Mouse (Mus musculus) CH12.LX (cell line): ENCODE data around the gene Col9a3. TPM values are rescaled to one million over a fixed set of nuclear protein-coding genes. Genes with fewer than 3 reads are reported as not detected.

Experiments
- DNase-seq: peaks from one replicate; pipeline ENCODE4 v3.0.0-alpha.2; 2013; ENCODE audit errors: extremely low read depth
- H3K27ac ChIP-seq: 2 replicates; pipeline ENCODE4 v1.5.1; 2012; ENCODE audit warnings: low read depth, mild to moderate bottlenecking, control low read depth, moderate library complexity; ENCODE audit not compliant: insufficient read depth
- H3K27me3 ChIP-seq: replicated peaks from 2 replicates; pipeline ENCODE3; 2012; ENCODE audit warnings: inconsistent platforms
- H3K36me3 ChIP-seq, 2 experiments: replicated peaks in 1 of 2; 2 replicates each; pipeline versions ENCODE3 to v1.6.1; 2012; ENCODE audit warnings: inconsistent platforms in 1 of 2, low read length in 1 of 2, mild to moderate bottlenecking in 1 of 2, mixed read lengths in 1 of 2, moderate library complexity in 1 of 2; ENCODE audit not compliant: control insufficient read depth in 1 of 2, insufficient read depth in 1 of 2
- H3K4me1 ChIP-seq, 2 experiments: 2 replicates each; pipeline ENCODE4 v1.6.1; 2012; ENCODE audit warnings: inconsistent platforms in 1 of 2, moderate library complexity in 1 of 2; ENCODE audit not compliant: insufficient read depth in 2 of 2, control insufficient read depth in 1 of 2
- H3K4me2 ChIP-seq: 2 replicates; pipeline ENCODE4 v1.6.1; 2012; ENCODE audit warnings: low read depth, mild to moderate bottlenecking, control low read depth; ENCODE audit not compliant: poor library complexity, insufficient read depth, severe bottlenecking
- H3K4me3 ChIP-seq, 3 experiments: fragments of 150-350 bp in 1 of 3; sonication (generic) in 1 of 3; replicated peaks in 1 of 3; 2 replicates each; pipeline versions ENCODE3 to v1.5.1; 2011 to 2012; ENCODE audit warnings: low read depth in 2 of 3, low read length in 2 of 3, mild to moderate bottlenecking in 2 of 3, moderate library complexity in 2 of 3, control low read depth in 1 of 3, improper control_type of control experiment in 1 of 3, inconsistent platforms in 1 of 3, mixed read lengths in 1 of 3; ENCODE audit not compliant: poor library complexity in 1 of 3
- H3K79me2 ChIP-seq: replicated peaks from 2 replicates; pipeline ENCODE4 v1.6.1; 2012; ENCODE audit warnings: mild to moderate bottlenecking, moderate library complexity; ENCODE audit not compliant: control insufficient read depth, poor library complexity, insufficient read depth, severe bottlenecking; ENCODE audit errors: extremely low read depth
- H3K9ac ChIP-seq: 2 replicates; pipeline ENCODE4 v1.6.1; 2012; ENCODE audit warnings: low read depth, mild to moderate bottlenecking, control low read depth, moderate library complexity; ENCODE audit not compliant: insufficient read depth
- H3K9me3 ChIP-seq: replicated peaks from 2 replicates; pipeline ENCODE3; 2012; ENCODE audit warnings: low read length, inconsistent platforms, mixed read lengths
- BHLHE40 ChIP-seq: IDR thresholded peaks from 2 replicates; pipeline ENCODE4 v1.6.1; 2011; ENCODE audit warnings: mild to moderate bottlenecking, low read depth, low read length, improper control_type of control experiment
- CHD1 ChIP-seq: IDR thresholded peaks from 2 replicates; pipeline ENCODE4 v1.6.1; 2012; ENCODE audit warnings: low read depth, low read length, improper control_type of control experiment, inconsistent platforms
- CTCF ChIP-seq, 2 experiments: IDR thresholded peaks in 1 of 2; conservative IDR thresholded peaks in 1 of 2; 2 replicates each; pipeline ENCODE4 v1.5.1; 2011 to 2012; ENCODE audit warnings: low read depth in 2 of 2, low read length in 2 of 2, improper control_type of control experiment in 1 of 2, inconsistent platforms in 1 of 2, mild to moderate bottlenecking in 1 of 2, moderate library complexity in 1 of 2
- EP300 ChIP-seq: IDR thresholded peaks from 2 replicates; pipeline ENCODE4 v1.6.1; 2011; ENCODE audit warnings: low read length, improper control_type of control experiment
- ETS1 ChIP-seq: conservative IDR thresholded peaks from 2 replicates; pipeline ENCODE4 v1.6.1; 2012; ENCODE audit warnings: low read depth, mild to moderate bottlenecking, inconsistent platforms, low read length, improper control_type of control experiment, moderate library complexity
- JUND ChIP-seq: conservative IDR thresholded peaks from 2 replicates; pipeline ENCODE4 v1.6.1; 2011; ENCODE audit warnings: low read depth, low read length, improper control_type of control experiment
- MAZ ChIP-seq: IDR thresholded peaks from 2 replicates; pipeline ENCODE4 v1.6.1; 2012; ENCODE audit warnings: low read depth, mild to moderate bottlenecking, inconsistent platforms, low read length, improper control_type of control experiment, moderate library complexity
- MYC ChIP-seq: IDR thresholded peaks from 2 replicates; pipeline ENCODE4 v1.6.1; 2011; ENCODE audit warnings: low read depth, mild to moderate bottlenecking, improper control_type of control experiment, low read length
- NRF1 ChIP-seq: IDR thresholded peaks from 2 replicates; pipeline ENCODE4 v1.6.1; 2014; ENCODE audit warnings: low read depth, mild to moderate bottlenecking, inconsistent platforms, low read length, improper control_type of control experiment, moderate library complexity
- POLR2A ChIP-seq: IDR thresholded peaks from 2 replicates; pipeline ENCODE4 v1.6.1; 2011; ENCODE audit warnings: low read depth, mild to moderate bottlenecking, improper control_type of control experiment, low read length
- RCOR1 ChIP-seq: conservative IDR thresholded peaks from 2 replicates; pipeline ENCODE4 v1.6.1; 2012; ENCODE audit warnings: low read depth, mild to moderate bottlenecking, inconsistent platforms, low read length, improper control_type of control experiment
- UBTF ChIP-seq: IDR thresholded peaks from 2 replicates; pipeline ENCODE4 v1.6.1; 2012; ENCODE audit warnings: low read depth, mild to moderate bottlenecking, inconsistent platforms, low read length, improper control_type of control experiment, moderate library complexity
- USF2 ChIP-seq: conservative IDR thresholded peaks from 2 replicates; pipeline ENCODE4 v1.6.1; 2011; ENCODE audit warnings: low read depth, low read length, improper control_type of control experiment
- ZKSCAN1 ChIP-seq: IDR thresholded peaks from 2 replicates; pipeline ENCODE4 v1.6.1; 2012; ENCODE audit warnings: low read depth, inconsistent platforms, low read length, improper control_type of control experiment, borderline replicate concordance
- dilution Hi-C: fragments of 300-500 bp; cut with MboI; formaldehyde crosslinking; loops from 2 replicates; pipeline ENCODE4 v1.14.3; 2020; ENCODE audit warnings: low sequenced_read_pairs; ENCODE audit not compliant: extremely low pct_unique_long_range_greater_than_20kb, extremely low pct_ligation_motif_present
- in situ Hi-C: fragments of 300-500 bp; cut with MboI; formaldehyde crosslinking; loops from 3 replicates; pipeline ENCODE4 v1.14.3; 2019; ENCODE audit warnings: low sequenced_read_pairs, low pct_ligation_motif_present, low pct_unique_long_range_greater_than_20kb, mixed read lengths
- polyA plus RNA-seq: library from polyadenylated mRNA; unstranded; fragments of >175 nt; gene quantifications from 2 replicates; pipeline ENCODE4 v1.2.1, GENCODE M21; 2012; ENCODE audit warnings: low read depth; ENCODE audit not compliant: insufficient read length
- total RNA-seq, 2 experiments: library from RNA; depleted of rRNA; stranded (reverse); fragments of 300-350 nt in 1 of 2; fragments of >200 nt in 1 of 2; gene quantifications; 2 replicates each; pipeline ENCODE4 v1.2.3; 2012 to 2014

The Col9a3 gene
- total and polyA plus RNA-seq, 3 experiments, result 0.56 to 1.9 (median 0.87) TPM

DNA sequence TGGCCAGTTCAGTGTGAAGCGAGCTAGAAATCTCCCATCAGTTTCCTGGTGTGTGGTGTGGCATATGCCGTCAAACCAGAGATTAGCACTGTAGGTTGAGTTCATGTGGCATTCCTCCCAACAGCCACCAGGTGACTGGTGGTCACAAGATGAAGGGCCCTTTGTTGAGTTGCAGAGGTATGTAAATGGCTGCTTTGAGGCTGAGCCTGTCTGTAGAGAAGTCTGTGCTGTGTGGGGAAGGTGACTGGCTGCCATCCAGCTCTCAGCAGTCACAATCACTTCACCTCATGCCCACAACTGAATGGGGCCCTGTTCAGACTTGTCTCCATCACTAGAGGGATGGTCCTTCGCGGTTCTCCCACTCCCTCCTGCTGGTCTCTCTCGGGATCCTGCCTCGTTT, 7.2 kb downstream of the Col9a3 start:
- dilution Hi-C loops, result no loop called here
- H3K27me3 ChIP-seq, result no peaks in the 10 kb centered on the region
- no peak overlapping the region for H3K4me2 ChIP-seq
- no peaks in the 10 kb centered on the region for H3K9me3 ChIP-seq
- no peaks in the 10 kb centered on the region for H3K79me2 ChIP-seq
- H3K9ac ChIP-seq, result no peak overlapping the region
- TF ChIP-seq BHLHE40, result no peak
- TF ChIP-seq EP300, result no peak
- TF ChIP-seq POLR2A, result no peak
- no peak for DNase-seq
- peaks cover 2 to 6% of the 10 kb centered on the region in 2 experiments; a peak in 1 of 4 replicates for H3K4me1 ChIP-seq
- H3K27ac ChIP-seq, result no peak overlapping the region
- no peak overlapping the region for H3K4me3 ChIP-seq
- peaks cover 0 to 75% of the 10 kb centered on the region in 2 experiments for H3K36me3 ChIP-seq
- in situ Hi-C loops, result no loop called here

DNA sequence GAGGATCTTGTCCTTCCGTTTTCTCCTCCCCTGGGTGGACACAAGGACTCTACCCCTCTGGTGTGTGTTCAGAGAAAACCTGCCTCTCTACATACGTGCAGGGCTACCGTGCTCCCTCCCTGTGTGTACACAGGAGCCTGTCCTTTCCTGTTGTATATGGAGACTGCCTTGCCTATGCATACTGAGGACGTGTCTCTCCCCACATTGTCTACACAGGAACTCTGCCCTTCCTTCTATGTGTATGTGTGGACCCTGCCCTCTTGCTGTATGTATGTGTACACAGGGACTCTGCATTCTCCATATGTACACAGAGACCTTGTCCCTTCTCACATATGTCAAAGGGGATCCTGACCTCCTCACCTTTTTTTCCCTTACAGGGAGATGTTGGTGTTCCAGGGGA, 12.7 kb downstream of the Col9a3 start:
- dilution Hi-C loops (no loop called here), in situ Hi-C loops (no loop called here)
- Histone ChIP-seq H3K4me3 (no peak overlapping the region), H3K36me3 (peaks cover 5 to 73% of the 10 kb centered on the region in 2 experiments), H3K9me3 (no peaks in the 10 kb centered on the region), H3K27me3 (no peaks in the 10 kb centered on the region), H3K9ac (no peak overlapping the region), H3K79me2 (no peaks in the 10 kb centered on the region), H3K4me2 (no peak overlapping the region), H3K27ac (no peak overlapping the region), H3K4me1 (peaks cover 2 to 6% of the 10 kb centered on the region in 2 experiments; a peak in 1 of 4 replicates)
- no peak for DNase-seq
- TF ChIP-seq UBTF, result no peak
- no peak for TF ChIP-seq JUND
- no peak for TF ChIP-seq RCOR1
- TF ChIP-seq CHD1, result no peak
- TF ChIP-seq ETS1, result no peak
- TF ChIP-seq NRF1, result no peak
- TF ChIP-seq CTCF (conservative IDR thresholded peaks at IDR 0.05 in 1 of 2, IDR thresholded peaks at IDR 0.05 in 1 of 2; ENCODE audit: low read depth in 2 of 2, low read length in 2 of 2), result no peak

DNA sequence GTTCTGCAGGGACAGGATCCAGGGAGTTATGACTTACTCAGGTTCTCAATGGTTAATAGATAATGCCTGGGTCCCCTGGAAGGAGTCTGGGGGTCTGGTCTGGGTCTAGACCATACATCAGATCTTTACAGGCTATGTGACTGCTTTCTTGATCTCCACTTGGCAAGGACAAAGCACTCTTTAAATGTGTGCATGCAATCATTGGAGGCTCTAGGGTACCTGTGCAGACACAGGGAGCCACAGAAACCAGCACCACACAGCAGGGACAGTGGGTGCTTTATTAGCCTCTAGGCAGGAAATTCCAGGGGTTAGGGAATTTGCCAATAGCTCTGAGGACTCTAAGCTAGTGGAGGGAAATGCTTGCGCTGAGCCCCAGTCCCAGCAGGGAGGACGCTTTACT, 14.3 kb downstream of the Col9a3 start:
- H3K9ac ChIP-seq, result no peak overlapping the region
- in situ Hi-C loops (no loop called here), dilution Hi-C loops (no loop called here)
- H3K4me2 ChIP-seq, result no peak overlapping the region
- H3K27me3 ChIP-seq, result no peaks in the 10 kb centered on the region
- H3K36me3 ChIP-seq, result peaks cover 5 to 70% of the 10 kb centered on the region in 2 experiments
- no peak for TF ChIP-seq MAZ
- no peak for TF ChIP-seq ZKSCAN1
- no peak for TF ChIP-seq USF2
- TF ChIP-seq MYC, result no peak
- no peaks in the 10 kb centered on the region for H3K4me1 ChIP-seq
- no peak overlapping the region for H3K4me3 ChIP-seq
- H3K9me3 ChIP-seq, result no peaks in the 10 kb centered on the region
- no peak for DNase-seq
- H3K79me2 ChIP-seq, result no peaks in the 10 kb centered on the region
- no peak overlapping the region for H3K27ac ChIP-seq
